In genomic region chr5:66149111-66149510, GRCm38 (mm10) we compare ENCODE assay signal across 12 mouse cellular contexts. TPM values are rescaled to one million over a fixed set of nuclear protein-coding genes. Genes with fewer than 3 reads are reported as not detected.
DNase-seq lines count a peak whose midpoint lies in the region; ATAC-seq and TF ChIP-seq lines count a peak whose summit lies in the region.
"Had no signal": no experiment of that assay in that cellular context is flagged by ENCODE, and none has a peak within 500 bp of the region (broad histone marks: within the 10 kb centered on the region; RNA-seq: fewer than 3 reads in every experiment).

No protein-coding gene starts in this region.

- H3K27me3 ChIP-seq in kidney, adult 2 months (replicated peaks; ENCODE audit: control insufficient read depth, insufficient read depth, low read length) = no peaks in the 10 kb centered on the region
- H3K27me3 ChIP-seq in lung, postnatal 0 days (replicated peaks; ENCODE audit: insufficient read depth, low read length) = 0 out of 2 replicates have a peak, but pooled peaks cover 2% of the 10 kb centered on the region
- H3K27me3 ChIP-seq in intestine, embryonic 16.5 days (replicated peaks; ENCODE audit: control insufficient read depth, insufficient read depth, low read length) = peaks cover 9% of the 10 kb centered on the region; the same call in 1 of the 2 replicates

- ATAC-seq in lung, postnatal 0 days = no peak
- ATAC-seq in intestine, embryonic 16.5 days = no peak
- ATAC-seq: hindbrain, embryonic 16.5 days had no signal

- TF ChIP-seq CTCF in kidney, adult 2 months (conservative IDR thresholded peaks at IDR 0.05; ENCODE audit: insufficient read depth, insufficient read length, low read depth, low read length) = no peak
- no peak for TF ChIP-seq CTCF in lung, postnatal 0 days (IDR thresholded peaks at IDR 0.05)

- no peak for TF ChIP-seq EP300 in lung, postnatal 0 days (IDR thresholded peaks at IDR 0.05)

- no peaks in the 10 kb centered on the region for H3K4me1 ChIP-seq in kidney, adult 2 months (ENCODE audit: control insufficient read depth, insufficient read depth, low read length)
- no peaks in the 10 kb centered on the region for H3K4me1 ChIP-seq in lung, postnatal 0 days (ENCODE audit: insufficient read depth, low read depth, low read length)
- peaks cover 9% of the 10 kb centered on the region for H3K4me1 ChIP-seq in intestine, embryonic 16.5 days (ENCODE audit: control insufficient read depth, insufficient read depth, low read length)

- peak overlapping the region; percentile 6; the same call in 1 of the 2 replicates for H3K27ac ChIP-seq in kidney, adult 2 months (ENCODE audit: insufficient read depth, low read depth, low read length)
- H3K27ac ChIP-seq in lung, postnatal 0 days (ENCODE audit: low read length) = peak overlapping the region; percentile 43; the same call in 1 of the 2 replicates
- no peak overlapping the region for H3K27ac ChIP-seq in intestine, embryonic 16.5 days (ENCODE audit: low read length)
- H3K27ac ChIP-seq: layer of hippocampus, adult 2 months had no signal

- H3K36me3 ChIP-seq in kidney, adult 2 months (ENCODE audit: control insufficient read depth, insufficient read depth, low read length) = no peaks in the 10 kb centered on the region
- no peaks in the 10 kb centered on the region for H3K36me3 ChIP-seq in lung, postnatal 0 days (ENCODE audit: insufficient read depth, low read length)
- no peaks in the 10 kb centered on the region for H3K36me3 ChIP-seq in intestine, embryonic 16.5 days (ENCODE audit: control insufficient read depth, insufficient read depth, low read length)

- H3K9ac ChIP-seq in lung, postnatal 0 days (replicated peaks; ENCODE audit: low read depth) = peak overlapping the region; percentile 20; the same call in 1 of the 2 replicates
- H3K9ac ChIP-seq in intestine, embryonic 16.5 days (ENCODE audit: low read depth, low read length) = 0 out of 2 replicates have a peak overlapping the region, but pooled peaks have one; percentile 42

- peak overlapping the region; percentile 87 for H3K4me2 ChIP-seq in lung, postnatal 0 days (replicated peaks; ENCODE audit: low read depth, low read length)
- H3K4me2 ChIP-seq in intestine, embryonic 16.5 days (ENCODE audit: low read depth, low read length) = peak overlapping the region; percentile 45

- DNase-seq in kidney, adult 2 months = no peak
- DNase-seq in kidney, postnatal 10 days = no peak
- no peak for DNase-seq in lung, postnatal 0 days (ENCODE audit: low spot score)
- no peak for DNase-seq in lung, postnatal 14 days
- DNase-seq in yolk sac, embryonic 10.5 days (ENCODE audit: low spot score) = no peak
- no peak for DNase-seq in layer of hippocampus, adult 18-20 months (ENCODE audit: low spot score in 2 of 2)
- DNase-seq: cerebellum, adult 11 months; gastrocnemius, postnatal 25 days; lung, postnatal 4 days had no signal

- no peak for TF ChIP-seq POLR2A in kidney, adult 2 months (IDR thresholded peaks at IDR 0.05; ENCODE audit: low read depth, low read length)

- H3K4me3 ChIP-seq in kidney, adult 2 months (ENCODE audit: insufficient read depth, low read depth, low read length) = peak overlapping the region; percentile 15
- H3K4me3 ChIP-seq in lung, postnatal 0 days (ENCODE audit: low read depth, low read length) = peak overlapping the region; percentile 61
- peak overlapping the region; percentile 30 for H3K4me3 ChIP-seq in intestine, embryonic 16.5 days (ENCODE audit: low read length)
- H3K4me3 ChIP-seq: layer of hippocampus, adult 2 months had no signal

- 53% methylated on average over 2 of the region's 2 CpGs for WGBS in kidney, adult 2 months
- 56% methylated on average over 2 of the region's 2 CpGs for WGBS in lung, postnatal 0 days
- 68% methylated on average over 2 of the region's 2 CpGs for WGBS in intestine, embryonic 16.5 days

- H3K9me3 ChIP-seq in lung, postnatal 0 days (ENCODE audit: low read length) = no peaks in the 10 kb centered on the region
- H3K9me3 ChIP-seq in intestine, embryonic 16.5 days (ENCODE audit: control insufficient read depth, low read length) = no peaks in the 10 kb centered on the region

RNA-seq across cellular contexts. Expression of gene Rbm47, which starts 23.8 kb away (rescaled TPM):
- polyA plus RNA-seq in kidney, adult 2 months (2012; rRNA removed) = 156 and 171 TPM in 2 replicates
- 41.5 and 50.2 TPM in 2 replicates for polyA plus RNA-seq in lung, postnatal 0 days (2015; fragmentation: Nextera tagmentation; extraction: Ambion mirVana)
- polyA plus RNA-seq in intestine, embryonic 16.5 days (2015; fragmentation: Nextera tagmentation; extraction: Ambion mirVana) = 149 and 169 TPM in 2 replicates
- 1 to 10 TPM in 1 of 2 experiments, under 1 TPM in 1; 0.87 to 2.3 TPM for total RNA-seq in layer of hippocampus, adult 18-20 months (2021)
